In genomic region chr5:74447517-74448334, GRCm38 (mm10) we compare ENCODE assay signal across 25 mouse cellular contexts.
DNase-seq lines count a peak whose midpoint lies in the region; ATAC-seq and TF ChIP-seq lines count a peak whose summit lies in the region.
"Had no signal": no experiment of that assay in that cellular context is flagged by ENCODE, and none has a peak within 500 bp of the region (broad histone marks: within the 10 kb centered on the region; RNA-seq: fewer than 3 reads in every experiment).

No protein-coding gene starts in this region.

- DNase-seq in embryonic facial prominence, embryonic 10.5 days (ENCODE audit: low spot score) = no peak
- peak; percentile 42 for DNase-seq in limb, embryonic 10.5 days (ENCODE audit: low spot score)
- DNase-seq in right cerebral cortex, postnatal 14 days = no peak
- DNase-seq in layer of hippocampus, adult 11-12 months (ENCODE audit: low spot score) = no peak
- no peak for DNase-seq in stomach, postnatal 0 days (ENCODE audit: low spot score)
- DNase-seq: adrenal gland, adult 8-10 months; adrenal gland, postnatal 25 days; cerebellum, adult 11-12 months; cerebellum, adult 9-10 months; cerebellum, postnatal 14 days; gastrocnemius, adult 2 months; gastrocnemius, postnatal 14 days; heart, adult 11 months; heart, postnatal 14 days; heart, postnatal 4 days had no signal

- H3K36me3 ChIP-seq in embryonic facial prominence, embryonic 10.5 days (replicated peaks) = no peaks in the 10 kb centered on the region
- no peaks in the 10 kb centered on the region for H3K36me3 ChIP-seq in embryonic facial prominence, embryonic 13.5 days
- no peaks in the 10 kb centered on the region for H3K36me3 ChIP-seq in limb, embryonic 10.5 days
- no peaks in the 10 kb centered on the region for H3K36me3 ChIP-seq in limb, embryonic 13.5 days
- no peaks in the 10 kb centered on the region for H3K36me3 ChIP-seq in stomach, postnatal 0 days (ENCODE audit: control insufficient read depth, insufficient read depth, low read length)
- H3K36me3 ChIP-seq: forebrain, embryonic 10.5 days; heart, embryonic 12.5 days; heart, embryonic 15.5 days had no signal

- no peak for ATAC-seq in embryonic facial prominence, embryonic 13.5 days (ENCODE audit: insufficient number of reproducible peaks, insufficient read depth, low FRiP score, low TSS enrichment, low read depth)
- peak; percentile 58; the same call in 1 of the 2 replicates for ATAC-seq in limb, embryonic 13.5 days (ENCODE audit: low FRiP score, low read depth)
- ATAC-seq in erythroblast, adult 5-6 weeks (replicated peaks; ENCODE audit: low FRiP score, poor library complexity, severe bottlenecking) = no peak
- ATAC-seq in stomach, postnatal 0 days (ENCODE audit: low FRiP score, low TSS enrichment) = no peak
- ATAC-seq: activated CD4-positive, CD25-positive, alpha-beta regulatory T cell, adult 4 months; forebrain, embryonic 13.5 days; forebrain, embryonic 16.5 days had no signal

- no peaks in the 10 kb centered on the region for H3K27me3 ChIP-seq in embryonic facial prominence, embryonic 10.5 days (replicated peaks; ENCODE audit: low read depth, poor library complexity, severe bottlenecking)
- no peaks in the 10 kb centered on the region for H3K27me3 ChIP-seq in embryonic facial prominence, embryonic 13.5 days
- H3K27me3 ChIP-seq in limb, embryonic 10.5 days (ENCODE audit: low read depth, poor library complexity, severe bottlenecking) = no peaks in the 10 kb centered on the region
- H3K27me3 ChIP-seq in limb, embryonic 13.5 days = no peaks in the 10 kb centered on the region
- H3K27me3 ChIP-seq in stomach, postnatal 0 days (ENCODE audit: control insufficient read depth, insufficient read depth, low read length) = no peaks in the 10 kb centered on the region
- H3K27me3 ChIP-seq: forebrain, embryonic 13.5 days; heart, embryonic 12.5 days; heart, embryonic 15.5 days had no signal

- 66% methylated on average over 10 of the region's 10 CpGs for WGBS in embryonic facial prominence, embryonic 10.5 days
- WGBS in embryonic facial prominence, embryonic 13.5 days = 35% methylated on average over 10 of the region's 10 CpGs
- 44% methylated on average over 10 of the region's 10 CpGs for WGBS in limb, embryonic 10.5 days
- WGBS in limb, embryonic 13.5 days = 24% methylated on average over 10 of the region's 10 CpGs
- WGBS in stomach, postnatal 0 days = 73% methylated on average over 10 of the region's 10 CpGs

- no peaks in the 10 kb centered on the region for H3K9me3 ChIP-seq in embryonic facial prominence, embryonic 10.5 days
- no peaks in the 10 kb centered on the region for H3K9me3 ChIP-seq in embryonic facial prominence, embryonic 13.5 days
- no peaks in the 10 kb centered on the region for H3K9me3 ChIP-seq in limb, embryonic 10.5 days (replicated peaks)
- H3K9me3 ChIP-seq in limb, embryonic 13.5 days = no peaks in the 10 kb centered on the region
- no peaks in the 10 kb centered on the region for H3K9me3 ChIP-seq in stomach, postnatal 0 days (ENCODE audit: control insufficient read depth, low read length)
- H3K9me3 ChIP-seq: forebrain, embryonic 10.5 days; forebrain, embryonic 13.5 days; heart, embryonic 12.5 days; heart, embryonic 15.5 days had no signal

- no peak for TF ChIP-seq EP300 in stomach, postnatal 0 days (optimal IDR thresholded peaks at IDR 0.05)

- H3K9ac ChIP-seq in embryonic facial prominence, embryonic 13.5 days = no peak overlapping the region
- H3K9ac ChIP-seq in limb, embryonic 13.5 days = no peak overlapping the region
- H3K9ac ChIP-seq in stomach, postnatal 0 days (ENCODE audit: low read length) = no peak overlapping the region
- H3K9ac ChIP-seq: forebrain, embryonic 13.5 days; heart, embryonic 12.5 days; heart, embryonic 15.5 days; hindbrain, embryonic 14.5 days had no signal

- no peak for TF ChIP-seq CTCF in stomach, postnatal 0 days (IDR thresholded peaks at IDR 0.05; ENCODE audit: low read depth)

- no peak overlapping the region for H3K4me3 ChIP-seq in embryonic facial prominence, embryonic 10.5 days
- no peak overlapping the region for H3K4me3 ChIP-seq in embryonic facial prominence, embryonic 13.5 days
- H3K4me3 ChIP-seq in limb, embryonic 10.5 days = peak overlapping the region; percentile 15; the same call in 1 of the 2 replicates
- H3K4me3 ChIP-seq in limb, embryonic 13.5 days = no peak overlapping the region
- H3K4me3 ChIP-seq in stomach, postnatal 0 days (ENCODE audit: low read depth, low read length) = no peak overlapping the region
- H3K4me3 ChIP-seq: forebrain, embryonic 10.5 days; forebrain, embryonic 13.5 days; gastrocnemius, adult 2 months; heart, embryonic 12.5 days; heart, embryonic 15.5 days had no signal

- peaks cover 47% of the 10 kb centered on the region for H3K4me1 ChIP-seq in embryonic facial prominence, embryonic 10.5 days
- H3K4me1 ChIP-seq in embryonic facial prominence, embryonic 13.5 days = peaks cover 33% of the 10 kb centered on the region
- H3K4me1 ChIP-seq in limb, embryonic 10.5 days = peaks cover 76% of the 10 kb centered on the region
- peaks cover 58% of the 10 kb centered on the region for H3K4me1 ChIP-seq in limb, embryonic 13.5 days
- H3K4me1 ChIP-seq in stomach, postnatal 0 days (replicated peaks; ENCODE audit: control insufficient read depth, insufficient read depth) = no peaks in the 10 kb centered on the region
- H3K4me1 ChIP-seq: forebrain, embryonic 13.5 days had no signal

- 0 out of 2 replicates have a peak overlapping the region, but pooled peaks have one; percentile 27 for H3K27ac ChIP-seq in embryonic facial prominence, embryonic 10.5 days (replicated peaks)
- H3K27ac ChIP-seq in embryonic facial prominence, embryonic 13.5 days = no peak overlapping the region
- H3K27ac ChIP-seq in limb, embryonic 10.5 days = peak overlapping the region; percentile 80
- peak overlapping the region; percentile 58 for H3K27ac ChIP-seq in limb, embryonic 13.5 days
- H3K27ac ChIP-seq in stomach, postnatal 0 days (replicated peaks) = no peak overlapping the region
- H3K27ac ChIP-seq: forebrain, embryonic 10.5 days; forebrain, embryonic 13.5 days; gastrocnemius, adult 2 months; heart, embryonic 15.5 days; hindbrain, embryonic 14.5 days had no signal

- H3K4me2 ChIP-seq in embryonic facial prominence, embryonic 13.5 days = peak overlapping the region; percentile 18; the same call in 1 of the 2 replicates
- 0 out of 2 replicates have a peak overlapping the region, but pooled peaks have one; percentile 30 for H3K4me2 ChIP-seq in limb, embryonic 13.5 days (replicated peaks)
- H3K4me2 ChIP-seq in stomach, postnatal 0 days (replicated peaks; ENCODE audit: low read depth) = no peak overlapping the region
- H3K4me2 ChIP-seq: forebrain, embryonic 13.5 days; heart, embryonic 12.5 days; heart, embryonic 15.5 days; hindbrain, embryonic 14.5 days had no signal

Comparison
In these comparisons a context has a peak if more than half of its experiments do, and no peak if none do; other contexts are left out.
1. H3K27ac ChIP-seq: peak in embryonic facial prominence, embryonic 10.5 days (single experiment), limb, embryonic 10.5 days (single experiment) and limb, embryonic 13.5 days (single experiment); none in embryonic facial prominence, embryonic 13.5 days (single experiment) and stomach, postnatal 0 days (single experiment).